Mouse (Mus musculus): ENCODE data around the gene Arhgap10.

GRCm38 (mm10) chr8:77490095-77490781 lies 27.5 kb downstream of the Arhgap10 start:
- TF ChIP-seq EP300 (IDR thresholded peaks at IDR 0.05; ENCODE audit: low read depth) (no peak), CTCF (IDR thresholded peaks at IDR 0.05; ENCODE audit: low read depth) (no peak)

Data from liver, postnatal 0 days (tissue).